Mouse (Mus musculus) megakaryocyte, embryonic 14.5 days (primary cell): ENCODE measurements around the gene Tceal9.

ENCODE experiments used
- FLI1 ChIP-seq: IDR thresholded peaks from 2 replicates; pipeline ENCODE4 v1.6.1; 2012; ENCODE audit warnings: low read length, inconsistent platforms, mixed read lengths
- GATA1 ChIP-seq: IDR thresholded peaks from 3 replicates; pipeline ENCODE4 v1.6.1; 2012; ENCODE audit warnings: mixed read lengths, low read length, inconsistent platforms, borderline replicate concordance

GRCm38 (mm10) chrX:136203664-136204066 is 41.2 kb upstream of the Tceal9 start, which contains the start of gene Tceal5:
- TF ChIP-seq GATA1 = no peak
- no peak for TF ChIP-seq FLI1
